Mouse (Mus musculus) neural tube, embryonic 15.5 days (tissue): ENCODE results near the gene Sf3a3. TPM values are rescaled to one million over a fixed set of nuclear protein-coding genes. Genes with fewer than 3 reads are reported as not detected.
A peak's percentile ranks its signal among the peaks of the same experiment; 100 is the strongest.
"Not testable (repeated sequence)": the region's sequence is repeated elsewhere in the genome, so short reads cannot be mapped to it uniquely, and the experiment has no call there.

Source experiments
- ATAC-seq: fragments of 200-750 bp; cut with Nextera tagmentation; 2 replicates; pipeline ENCODE4 v1.8.0; 2017; ENCODE audit warnings: mild to moderate bottlenecking, moderate TSS enrichment, moderate library complexity; ENCODE audit not compliant: low FRiP score
- H3K27ac ChIP-seq: fragments of 300-500 bp; sonication (generic); replicated peaks from 2 replicates; pipeline ENCODE4 v1.5.1; 2015; ENCODE audit warnings: mild to moderate bottlenecking, inconsistent platforms
- H3K27me3 ChIP-seq: fragments of 300-500 bp; sonication (generic); replicated peaks from 2 replicates; pipeline ENCODE4 v1.6.1; 2015; ENCODE audit warnings: inconsistent platforms
- H3K36me3 ChIP-seq: fragments of 300-500 bp; sonication (generic); 2 replicates; pipeline ENCODE4 v1.6.1; 2015; ENCODE audit warnings: inconsistent platforms
- H3K4me1 ChIP-seq: fragments of 300-500 bp; sonication (generic); 2 replicates; pipeline ENCODE4 v1.6.1; 2015; ENCODE audit warnings: inconsistent platforms
- H3K4me2 ChIP-seq: fragments of 300-500 bp; sonication (generic); 2 replicates; pipeline ENCODE4 v1.6.1; 2015; ENCODE audit warnings: inconsistent platforms, mild to moderate bottlenecking, moderate library complexity
- H3K4me3 ChIP-seq: fragments of 300-500 bp; sonication (generic); replicated peaks from 2 replicates; pipeline ENCODE4 v1.5.1; 2015; ENCODE audit warnings: mild to moderate bottlenecking, inconsistent platforms
- H3K9ac ChIP-seq: fragments of 300-500 bp; sonication (generic); replicated peaks from 2 replicates; pipeline ENCODE4 v1.6.1; 2015; ENCODE audit warnings: mild to moderate bottlenecking, inconsistent platforms
- H3K9me3 ChIP-seq: fragments of 300-500 bp; sonication (generic); replicated peaks from 2 replicates; pipeline ENCODE4 v1.6.1; 2016; ENCODE audit warnings: inconsistent platforms
- WGBS: fragments of 180-500 bp; shearing (Covaris S2); methylation state at CpG from one replicate; pipeline ENCODE4 v1.1.7; 2015; ENCODE audit warnings: mixed read lengths; 5-methylcytosine and 5-hydroxymethylcytosine counted together
- polyA plus RNA-seq: library from polyadenylated mRNA; unstranded; fragments of >200 nt; fragmentation: Nextera tagmentation; extraction: Ambion mirVana; gene quantifications from 2 replicates; pipeline ENCODE4 v1.2.1, GENCODE M21; 2015

Gene Sf3a3
- polyA plus RNA-seq, 1 experiment from 2014 or later = 88.4 TPM

DNA sequence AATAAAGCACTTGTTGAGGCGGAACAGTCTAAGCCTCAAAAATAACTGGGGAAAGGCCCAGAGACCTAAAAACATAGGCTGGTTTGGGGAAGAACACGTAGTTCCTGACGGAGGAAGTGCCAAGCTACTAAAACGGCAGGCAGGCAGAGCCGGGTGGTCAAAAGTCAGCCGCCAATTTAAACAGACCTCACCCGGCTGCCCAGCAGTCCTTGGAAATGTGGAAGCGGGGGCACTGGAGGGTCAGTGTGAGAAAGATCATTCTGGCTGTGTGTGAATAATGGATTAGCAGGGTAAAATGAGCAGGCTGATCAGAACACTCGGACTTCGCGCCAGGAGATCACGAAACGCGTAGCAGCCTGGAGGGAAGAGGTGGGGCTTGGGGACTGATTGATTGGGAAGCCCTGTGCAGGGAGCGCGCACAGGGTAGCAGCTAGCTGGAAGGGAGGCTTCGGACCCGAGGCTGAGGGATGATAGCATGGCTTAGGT is 4.6 kb upstream of the Sf3a3 start:
- no peak for ATAC-seq
- Histone ChIP-seq H3K27me3 (peaks cover 20% of the 10 kb centered on the region), H3K9ac (no peak overlapping the region), H3K27ac (peak overlapping the region; percentile 49; the same call in 1 of the 2 replicates), H3K4me2 (peak overlapping the region; percentile 60), H3K36me3 (no peaks in the 10 kb centered on the region), H3K4me3 (0 out of 2 replicates have a peak overlapping the region, but pooled peaks have one; percentile 5), H3K9me3 (no peaks in the 10 kb centered on the region), H3K4me1 (peaks cover 27% of the 10 kb centered on the region)
- 3% methylated on average over 18 of the region's 18 CpGs for WGBS

GRCm38 (mm10) chr4:124710776-124711291 is 3.7 kb upstream of the Sf3a3 start:
- H3K4me3 ChIP-seq = no peak overlapping the region
- H3K9ac ChIP-seq = no peak overlapping the region
- no peak overlapping the region for H3K27ac ChIP-seq
- H3K4me2 ChIP-seq = no peak overlapping the region
- H3K9me3 ChIP-seq = no peaks in the 10 kb centered on the region
- peaks cover 20% of the 10 kb centered on the region for H3K27me3 ChIP-seq
- H3K4me1 ChIP-seq = peaks cover 31% of the 10 kb centered on the region
- 16% methylated on average over 5 of the region's 5 CpGs for WGBS
- H3K36me3 ChIP-seq = no peaks in the 10 kb centered on the region; the same call in 1 of the 2 replicates
- ATAC-seq = no peak

- Histone ChIP-seq H3K27ac (no peak overlapping the region), H3K9ac (no peak overlapping the region), H3K4me3 (no peak overlapping the region), H3K4me2 (no peak overlapping the region), H3K9me3 (no peaks in the 10 kb centered on the region), H3K4me1 (peaks cover 42% of the 10 kb centered on the region), H3K36me3 (peaks cover 8% of the 10 kb centered on the region; the same call in 1 of the 2 replicates), H3K27me3 (peaks cover 20% of the 10 kb centered on the region)
- no peak for ATAC-seq
- 83% methylated on average over 6 of the region's 6 CpGs for WGBS
Measured at GRCm38 (mm10) chr4:124712618-124713017, 2.0 kb upstream of the Sf3a3 start.

DNA sequence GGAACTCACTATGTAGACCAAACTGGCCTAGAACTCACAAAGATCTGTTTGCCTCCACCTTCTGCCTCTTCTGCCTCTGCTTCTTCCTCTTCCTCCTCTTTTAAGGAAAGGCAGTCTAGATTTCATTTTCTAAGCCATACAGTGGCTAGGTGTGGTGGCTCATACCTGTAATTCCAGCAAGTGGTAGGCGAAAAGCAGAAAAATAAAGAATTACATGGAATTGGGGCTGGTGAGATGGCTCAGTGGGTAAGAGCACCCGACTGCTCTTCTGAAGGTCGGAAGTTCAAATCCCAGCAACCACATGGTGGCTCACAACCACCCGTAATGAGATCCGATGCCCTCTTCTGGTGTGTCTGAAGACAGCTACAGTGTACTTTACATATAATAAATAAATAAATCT is 726 bp upstream of the Sf3a3 start:
- H3K9me3 ChIP-seq, H3K4me2 ChIP-seq, H3K4me3 ChIP-seq, H3K27ac ChIP-seq, ATAC-seq, H3K9ac ChIP-seq: not testable (repeated sequence)
- H3K36me3 ChIP-seq = peaks cover 19% of the 10 kb centered on the region
- H3K4me1 ChIP-seq = peaks cover 37% of the 10 kb centered on the region
- 79% methylated on average over 5 of the region's 5 CpGs for WGBS
- H3K27me3 ChIP-seq = peaks cover 20% of the 10 kb centered on the region

GRCm38 (mm10) chr4:124719101-124719500 is 4.5 kb downstream of the Sf3a3 start:
- no peak overlapping the region for H3K4me3 ChIP-seq
- WGBS = 95% methylated on average over 4 of the region's 4 CpGs
- no peaks in the 10 kb centered on the region for H3K9me3 ChIP-seq
- H3K36me3 ChIP-seq = peaks cover 67% of the 10 kb centered on the region
- H3K9ac ChIP-seq = no peak overlapping the region
- ATAC-seq = no peak
- H3K27ac ChIP-seq = no peak overlapping the region
- no peak overlapping the region for H3K4me2 ChIP-seq
- no peaks in the 10 kb centered on the region for H3K27me3 ChIP-seq
- peaks cover 21% of the 10 kb centered on the region for H3K4me1 ChIP-seq

DNA sequence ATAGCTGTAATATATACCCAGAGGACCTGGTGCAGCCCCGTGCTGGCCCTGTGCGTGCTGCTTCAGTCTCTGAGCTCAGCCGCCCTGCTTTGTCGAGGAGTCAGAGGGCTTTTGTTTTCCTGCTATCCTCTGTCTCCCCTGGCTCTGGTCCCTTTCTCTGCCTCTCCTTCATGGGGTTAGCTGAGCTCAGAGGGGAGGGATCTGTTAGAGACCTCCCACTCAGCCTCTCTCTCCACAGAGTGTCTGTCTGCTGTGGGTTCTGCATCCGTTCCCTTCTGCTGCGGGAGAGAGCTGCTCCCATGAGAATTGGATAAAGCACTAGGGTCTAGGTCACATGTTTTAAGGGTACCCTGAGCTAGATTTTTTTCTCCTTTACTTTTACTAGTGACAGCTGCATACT is 11.5 kb downstream of the Sf3a3 start:
- 93% methylated on average over 6 of the region's 6 CpGs for WGBS
- no peak overlapping the region for H3K27ac ChIP-seq
- peaks cover 96% of the 10 kb centered on the region for H3K36me3 ChIP-seq
- no peak overlapping the region for H3K4me2 ChIP-seq
- no peaks in the 10 kb centered on the region for H3K4me1 ChIP-seq
- H3K9me3 ChIP-seq = no peaks in the 10 kb centered on the region
- no peaks in the 10 kb centered on the region for H3K27me3 ChIP-seq
- no peak for ATAC-seq
- H3K4me3 ChIP-seq = no peak overlapping the region
- H3K9ac ChIP-seq = no peak overlapping the region

GRCm38 (mm10) chr4:124736952-124737351 is 22.4 kb downstream of the Sf3a3 start:
- Histone ChIP-seq H3K27me3 (no peaks in the 10 kb centered on the region), H3K4me3 (no peak overlapping the region), H3K9ac (no peak overlapping the region), H3K4me1 (peaks cover 23% of the 10 kb centered on the region), H3K36me3 (peaks cover 19% of the 10 kb centered on the region), H3K9me3 (no peaks in the 10 kb centered on the region), H3K4me2 (no peak overlapping the region), H3K27ac (peak overlapping the region; percentile 48)
- 59% methylated on average over 2 of the region's 2 CpGs for WGBS
- no peak for ATAC-seq

DNA sequence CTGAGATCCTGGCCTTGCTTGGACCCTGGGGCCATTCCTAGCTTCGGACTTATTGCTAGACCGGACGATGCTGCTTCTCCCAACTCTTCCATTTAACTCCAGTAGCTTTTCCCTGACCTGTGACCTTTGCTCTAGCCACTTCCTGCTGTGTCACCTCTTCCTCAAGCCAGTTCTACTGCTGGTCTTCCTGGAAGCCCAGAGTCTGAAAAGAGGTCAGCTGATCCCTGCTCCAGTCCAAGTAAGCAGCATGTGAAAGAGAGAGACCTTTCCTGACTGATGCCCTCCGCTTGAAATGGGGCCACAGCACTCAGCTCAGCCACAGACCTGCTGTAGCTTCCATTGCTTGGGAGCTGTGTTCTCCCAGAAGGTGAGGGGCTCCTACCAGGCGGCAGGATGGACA is 22.9 kb downstream of the Sf3a3 start:
- H3K36me3 ChIP-seq = peaks cover 13% of the 10 kb centered on the region
- no peak overlapping the region for H3K9ac ChIP-seq
- no peak overlapping the region for H3K4me2 ChIP-seq
- peaks cover 28% of the 10 kb centered on the region for H3K4me1 ChIP-seq
- H3K27ac ChIP-seq = 0 out of 2 replicates have a peak overlapping the region, but pooled peaks have one; percentile 48
- WGBS = 82% methylated on average over 5 of the region's 5 CpGs
- H3K27me3 ChIP-seq = no peaks in the 10 kb centered on the region
- H3K9me3 ChIP-seq = no peaks in the 10 kb centered on the region
- no peak overlapping the region for H3K4me3 ChIP-seq
- no peak for ATAC-seq

DNA sequence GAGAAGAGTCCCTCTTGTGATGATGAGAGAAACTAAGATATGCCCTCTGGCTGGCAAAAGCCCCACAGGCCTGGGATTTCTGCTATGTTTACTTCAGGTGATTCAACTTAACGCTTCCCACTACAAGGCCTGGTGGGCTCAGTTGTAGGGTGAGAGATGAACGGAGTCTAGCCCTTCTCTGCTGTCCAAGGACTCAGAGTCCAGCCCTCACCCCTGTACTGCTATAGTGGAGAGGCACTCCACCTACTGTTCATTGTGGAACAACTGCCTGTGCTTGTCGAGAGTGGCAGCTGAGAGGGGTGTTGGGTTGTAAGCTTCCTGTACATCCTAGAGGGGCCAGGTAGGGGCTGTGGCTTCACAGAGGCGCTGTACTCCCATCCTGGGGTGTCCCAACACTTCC is 23.4 kb downstream of the Sf3a3 start:
- Histone ChIP-seq H3K27me3 (no peaks in the 10 kb centered on the region), H3K4me1 (peaks cover 33% of the 10 kb centered on the region), H3K4me2 (no peak overlapping the region), H3K36me3 (peaks cover 8% of the 10 kb centered on the region), H3K9ac (no peak overlapping the region), H3K4me3 (no peak overlapping the region), H3K27ac (no peak overlapping the region), H3K9me3 (no peaks in the 10 kb centered on the region)
- WGBS = 62% methylated on average over 4 of the region's 4 CpGs
- ATAC-seq = no peak

GRCm38 (mm10) chr4:124738783-124739182 is 24.2 kb downstream of the Sf3a3 start:
- H3K9me3 ChIP-seq = no peaks in the 10 kb centered on the region
- H3K36me3 ChIP-seq = peaks cover under 1% of the 10 kb centered on the region; the same call in 1 of the 2 replicates
- H3K4me1 ChIP-seq = peaks cover 36% of the 10 kb centered on the region
- no peak overlapping the region for H3K4me2 ChIP-seq
- ATAC-seq = no peak
- no peak overlapping the region for H3K9ac ChIP-seq
- no peaks in the 10 kb centered on the region for H3K27me3 ChIP-seq
- WGBS = 65% methylated on average over 1 of the region's 1 CpGs
- no peak overlapping the region for H3K27ac ChIP-seq
- H3K4me3 ChIP-seq = no peak overlapping the region

DNA sequence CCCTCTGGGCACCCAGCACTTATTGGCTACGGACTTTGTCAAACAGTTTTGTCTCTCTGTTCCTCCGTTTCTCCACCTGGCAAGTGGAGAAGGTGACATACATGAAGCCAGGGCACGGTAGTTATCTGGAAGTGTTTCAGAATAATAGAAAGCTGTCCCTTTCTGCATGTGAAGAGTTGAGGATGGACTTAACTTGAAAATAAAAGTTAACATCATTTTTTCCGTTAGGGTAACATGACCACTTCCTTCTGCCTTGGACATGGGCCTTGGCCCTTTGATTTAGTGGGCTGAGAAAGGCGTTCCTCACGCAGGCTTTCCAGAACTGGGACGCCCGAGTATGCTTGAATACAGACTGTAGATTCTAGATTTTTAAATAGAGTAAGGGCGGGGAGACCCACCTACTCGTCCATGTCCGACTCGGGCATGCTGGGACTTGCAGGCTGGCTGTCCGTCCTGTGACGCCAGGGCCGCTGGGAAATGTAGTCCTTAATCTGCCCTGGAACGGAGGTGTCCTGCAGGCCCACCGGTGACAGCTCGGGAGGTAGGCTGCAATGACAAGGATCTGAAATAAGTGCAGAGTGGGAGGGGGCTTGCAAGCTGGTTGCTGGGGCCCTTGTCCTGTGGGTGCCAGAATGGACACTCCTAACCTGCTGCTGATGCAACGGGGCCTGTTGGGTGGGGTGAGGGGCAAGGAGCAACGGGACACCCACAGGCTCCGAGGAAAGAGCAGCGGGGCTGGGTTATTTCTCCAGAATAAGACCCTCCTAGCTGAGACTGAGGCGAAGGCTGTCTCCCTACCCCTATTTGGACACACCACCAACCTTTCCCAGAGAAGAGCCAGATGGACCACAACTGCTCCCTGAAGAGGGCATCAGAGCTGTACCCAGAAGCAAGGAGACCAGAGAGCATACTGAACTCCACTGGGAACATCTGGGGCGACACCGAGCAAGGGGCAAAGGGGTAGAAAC is 27.1 kb downstream of the Sf3a3 start, which contains the start of gene Inpp5b:
Inpp5b (plus strand) TSS at position 475 of the 968 bp plus-strand sequence.
- H3K27ac ChIP-seq = peak within 1 kb of the TSS; percentile 52

More for the DNA sequence above, 27.1 kb downstream of the Sf3a3 start, which contains the start of gene Inpp5b:
- Histone ChIP-seq H3K9me3 (no peaks in the 10 kb centered on the region), H3K4me2 (peak within 1 kb of the TSS; percentile 78), H3K9ac (peak within 1 kb of the TSS; percentile 64), H3K4me3 (peak within 1 kb of the TSS; percentile 62), H3K27me3 (no peaks in the 10 kb centered on the region), H3K36me3 (peaks cover 9% of the 10 kb centered on the region), H3K4me1 (peaks cover 28% of the 10 kb centered on the region)
- WGBS = 16% methylated on average over 25 of the region's 25 CpGs
- peak; percentile 86 for ATAC-seq
